Mouse (Mus musculus): ENCODE results near the gene Map2k4.

- TF ChIP-seq POLR2A (IDR thresholded peaks at IDR 0.05; ENCODE audit: borderline replicate concordance, control insufficient read depth, low read depth, low read length) (no peak), CTCF (IDR thresholded peaks at IDR 0.05; ENCODE audit: control insufficient read depth, insufficient read depth, low read length) (no peak)
These were observed 123.2 kb downstream of the Map2k4 start for GRCm38 (mm10) chr11:65664903-65665302.
